Mouse (Mus musculus) monocyte, adult 2 months (primary cell): ENCODE results near the gene Avpr2.

Source experiments
- DNase-seq, 2 experiments: peaks; one replicate each; pipeline ENCODE4 v3.0.0; 2022; ENCODE audit warnings: low spot score in 2 of 2, low read depth in 1 of 2

Gene Avpr2

DNA sequence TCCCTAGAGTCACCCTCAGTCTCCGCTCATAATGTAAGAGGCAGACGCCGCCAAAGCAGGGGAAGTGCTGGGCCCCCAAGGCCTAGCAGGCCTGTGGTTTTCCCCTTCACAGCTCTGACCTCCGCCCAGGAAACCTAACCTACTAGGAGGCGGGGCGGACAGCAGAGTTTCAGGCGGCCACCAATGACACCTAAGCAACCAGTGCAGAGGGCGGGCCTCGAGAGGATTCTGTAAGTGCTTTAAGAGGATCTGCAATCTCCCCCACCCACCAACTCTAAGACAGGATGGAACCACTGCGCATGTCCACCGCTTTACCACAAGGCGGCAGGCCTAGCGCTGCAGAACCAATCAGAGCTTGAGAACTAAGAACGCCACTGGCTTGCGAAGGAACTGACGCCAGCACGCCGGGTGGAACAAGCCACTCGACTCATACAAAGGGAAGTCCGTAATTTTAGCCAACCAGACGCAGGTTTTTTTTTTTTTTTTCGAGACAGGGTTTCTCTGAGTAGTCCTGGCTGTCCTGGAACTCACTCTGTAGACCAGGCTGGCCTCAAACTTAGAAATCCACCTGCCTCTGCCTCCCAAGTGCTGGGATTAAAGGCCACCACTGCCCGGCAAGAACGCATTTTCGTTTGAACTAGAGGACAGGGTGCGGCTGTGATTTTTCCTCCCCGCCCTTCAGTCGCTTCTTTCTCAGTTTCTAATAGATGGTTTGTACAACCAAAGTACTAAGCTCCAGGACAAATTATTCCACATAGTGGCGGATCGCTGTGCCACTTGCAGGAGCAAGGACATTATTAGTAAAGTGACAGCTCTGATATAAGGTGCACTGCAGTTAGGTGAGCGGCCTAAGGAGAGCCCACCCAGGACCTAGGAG, 23.2 kb downstream of the Avpr2 start:
- DNase-seq, result peak; percentile 74 to 87

DNA sequence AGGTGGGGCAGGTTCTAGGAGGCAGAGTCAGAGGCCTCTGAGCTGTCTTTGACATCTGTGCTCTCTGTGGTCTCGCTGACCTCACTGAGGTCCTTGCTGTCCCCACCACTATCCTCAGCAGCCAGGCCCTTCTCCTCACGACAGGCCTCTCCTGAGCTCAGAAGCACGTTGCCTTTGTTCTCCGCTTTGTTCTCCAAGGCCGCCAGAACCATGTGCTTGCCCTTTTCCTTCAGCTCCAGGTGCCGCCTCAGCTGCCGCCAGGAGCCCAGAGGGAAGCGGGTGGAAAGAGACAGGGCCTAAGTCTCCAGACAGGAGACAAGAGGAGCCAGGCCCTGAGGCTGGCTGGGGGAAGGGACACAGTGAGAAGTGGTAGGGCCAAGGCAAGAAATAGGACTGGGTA, 25.0 kb downstream of the Avpr2 start:
- no peak for DNase-seq

GRCm38 (mm10) chrX:73918631-73919030, 26.7 kb downstream of the Avpr2 start:
- no peak for DNase-seq

DNA sequence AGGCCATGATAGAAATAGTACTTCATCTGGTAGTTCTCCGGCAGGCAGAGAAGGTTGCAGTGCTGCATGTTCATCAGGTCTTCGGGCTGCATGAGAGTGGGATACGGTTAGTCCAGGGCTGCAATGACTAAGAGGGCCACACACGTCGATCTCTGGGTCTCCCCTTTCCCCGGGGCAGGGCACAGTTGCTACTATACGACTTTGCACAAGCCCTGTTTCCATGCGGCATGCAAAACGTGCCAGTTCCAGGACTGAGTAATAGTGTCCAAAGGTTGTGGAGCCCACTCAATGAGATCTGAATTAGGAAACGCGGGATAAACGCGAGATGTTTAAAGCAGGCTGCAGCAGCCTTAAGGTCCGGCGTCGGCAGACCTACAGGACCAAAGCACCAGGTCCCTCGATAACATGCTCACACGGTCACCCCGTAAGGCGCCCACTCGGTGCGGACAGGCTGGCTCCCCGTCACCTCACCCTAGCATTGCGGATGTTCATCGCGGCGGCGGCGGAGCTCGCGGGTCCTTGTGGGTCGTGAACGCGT, 29.5 kb downstream of the Avpr2 start:
- DNase-seq, result no peak

GRCm38 (mm10) chrX:73921823-73922549, 30.1 kb downstream of the Avpr2 start, which contains the start of the genes Arhgap4 and Naa10:
Gene Arhgap4 (minus strand): TSS chrX:73921870.
Gene Naa10 (minus strand): TSS chrX:73921944.
- DNase-seq, result peak; percentile 48 to 58

DNA sequence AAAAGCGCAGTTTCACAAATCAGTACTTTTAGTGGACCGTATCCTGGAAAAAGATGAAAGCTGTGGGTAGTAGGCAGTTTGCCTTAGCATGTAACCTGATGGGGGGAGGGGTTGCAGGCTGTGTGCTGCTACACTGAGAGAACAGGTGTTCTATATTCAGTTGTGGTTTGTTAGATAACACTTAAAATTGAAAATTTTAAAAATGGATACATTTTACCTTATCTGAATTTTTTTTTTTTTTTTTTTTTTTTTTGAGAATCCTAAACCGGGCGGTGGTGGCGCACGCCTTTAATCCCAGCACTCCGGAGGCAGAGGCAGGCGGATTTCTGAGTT, 30.6 kb downstream of the Avpr2 start:
- no peak for DNase-seq

DNA sequence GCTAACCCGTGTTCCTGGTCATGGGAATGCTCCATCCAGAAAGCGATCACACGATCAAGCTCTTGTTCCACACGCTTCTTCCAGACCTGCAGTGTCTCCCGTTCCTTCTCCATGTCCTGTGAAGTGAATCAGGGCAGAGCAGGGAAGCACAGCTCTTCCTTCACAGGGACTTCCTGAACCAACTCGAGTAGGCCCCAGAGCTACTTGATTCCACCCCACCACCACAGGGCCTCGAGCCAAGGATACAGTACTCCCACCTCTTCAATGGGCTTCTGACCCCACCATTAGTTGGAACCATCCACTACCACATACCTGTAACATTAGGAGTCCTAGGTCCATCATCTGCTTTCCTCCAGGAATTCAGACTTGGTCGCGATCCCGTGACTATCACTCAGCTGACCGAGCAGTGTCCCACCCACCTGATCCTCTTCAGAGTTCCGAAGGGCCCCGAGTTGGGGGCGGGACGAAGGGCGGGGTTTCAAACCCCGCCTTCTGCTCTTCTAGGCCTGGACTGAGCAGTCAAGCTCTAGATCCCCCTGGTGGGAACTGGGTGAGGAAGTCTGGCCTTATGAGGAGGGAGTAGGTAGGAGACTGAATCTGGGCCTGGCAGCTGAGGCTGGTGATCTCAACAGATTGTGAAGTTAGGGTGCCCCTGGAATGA, 38.6 kb downstream of the Avpr2 start, which contains the start of gene Renbp:
Renbp (minus strand) TSS at position 449 of the 661 bp plus-strand sequence.
- peak; percentile 18 to 53 for DNase-seq

GRCm38 (mm10) chrX:73931871-73932270, 40.0 kb downstream of the Avpr2 start:
- DNase-seq, result no peak

DNA sequence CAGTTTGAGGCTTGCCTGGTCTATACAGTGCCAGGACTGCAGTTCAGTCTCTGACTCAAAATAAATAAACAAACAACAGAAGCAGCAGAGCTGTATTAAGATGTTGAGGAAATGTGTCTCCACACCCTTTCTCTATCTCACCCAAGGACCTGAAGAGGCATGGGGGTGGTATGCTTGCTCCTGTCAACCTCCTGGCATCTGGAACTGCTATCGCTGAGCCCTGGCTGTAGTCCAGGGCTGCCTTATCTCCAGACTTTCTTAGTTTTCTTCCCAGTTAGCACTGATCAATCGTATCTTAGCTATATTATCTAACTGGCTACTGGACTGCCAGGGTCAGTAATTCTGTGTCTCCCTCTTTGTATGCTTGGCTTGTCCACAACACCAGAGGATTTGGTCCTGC, 50.0 kb downstream of the Avpr2 start:
- no peak for DNase-seq

GRCm38 (mm10) chrX:73942294-73942693, 50.4 kb downstream of the Avpr2 start:
- no peak for DNase-seq
